Mouse (Mus musculus) T-helper 2 cell (primary cell): ENCODE measurements around the gene Gm4353.

ENCODE experiments used
- in situ Hi-C: fragments of 300-600 bp; cut with MboI, MseI; formaldehyde crosslinking; loops from one replicate; pipeline ENCODE4 v1.15.1; 2025; ENCODE audit warnings: high pct_unique_total_duplicates

Gene Gm4353

DNA sequence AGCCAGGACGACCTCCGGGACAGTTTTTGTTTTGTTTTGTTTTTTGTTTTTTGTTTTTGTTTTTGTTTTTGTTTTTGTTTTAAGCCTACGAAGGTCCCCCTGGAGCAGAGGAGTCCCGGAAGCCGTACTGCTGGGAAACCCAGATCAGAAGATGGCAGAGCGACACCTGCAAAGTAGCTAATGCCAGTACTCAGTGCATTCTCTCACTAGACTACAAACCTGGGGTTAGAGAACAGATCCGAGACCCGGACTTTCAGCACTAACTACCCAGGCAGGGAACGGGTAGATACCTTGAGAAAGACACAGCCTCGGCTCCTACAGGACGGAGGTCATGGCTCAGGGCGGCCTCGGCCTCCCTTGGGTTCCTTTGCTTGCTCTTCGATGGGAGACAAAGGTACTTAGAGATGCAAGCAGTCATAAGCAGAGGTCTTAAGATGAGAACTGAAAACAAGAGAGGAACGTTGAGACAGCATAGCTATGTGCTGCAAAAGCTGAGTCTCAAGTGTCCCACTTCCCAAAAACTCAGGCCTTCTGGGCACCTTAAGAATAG lies 43.9 kb downstream of the Gm4353 start:
- in situ Hi-C loops: loop anchor here (10.0 kb wide), 1 partner anchor 806 kb away; no protein-coding TSS in a partner anchor

DNA sequence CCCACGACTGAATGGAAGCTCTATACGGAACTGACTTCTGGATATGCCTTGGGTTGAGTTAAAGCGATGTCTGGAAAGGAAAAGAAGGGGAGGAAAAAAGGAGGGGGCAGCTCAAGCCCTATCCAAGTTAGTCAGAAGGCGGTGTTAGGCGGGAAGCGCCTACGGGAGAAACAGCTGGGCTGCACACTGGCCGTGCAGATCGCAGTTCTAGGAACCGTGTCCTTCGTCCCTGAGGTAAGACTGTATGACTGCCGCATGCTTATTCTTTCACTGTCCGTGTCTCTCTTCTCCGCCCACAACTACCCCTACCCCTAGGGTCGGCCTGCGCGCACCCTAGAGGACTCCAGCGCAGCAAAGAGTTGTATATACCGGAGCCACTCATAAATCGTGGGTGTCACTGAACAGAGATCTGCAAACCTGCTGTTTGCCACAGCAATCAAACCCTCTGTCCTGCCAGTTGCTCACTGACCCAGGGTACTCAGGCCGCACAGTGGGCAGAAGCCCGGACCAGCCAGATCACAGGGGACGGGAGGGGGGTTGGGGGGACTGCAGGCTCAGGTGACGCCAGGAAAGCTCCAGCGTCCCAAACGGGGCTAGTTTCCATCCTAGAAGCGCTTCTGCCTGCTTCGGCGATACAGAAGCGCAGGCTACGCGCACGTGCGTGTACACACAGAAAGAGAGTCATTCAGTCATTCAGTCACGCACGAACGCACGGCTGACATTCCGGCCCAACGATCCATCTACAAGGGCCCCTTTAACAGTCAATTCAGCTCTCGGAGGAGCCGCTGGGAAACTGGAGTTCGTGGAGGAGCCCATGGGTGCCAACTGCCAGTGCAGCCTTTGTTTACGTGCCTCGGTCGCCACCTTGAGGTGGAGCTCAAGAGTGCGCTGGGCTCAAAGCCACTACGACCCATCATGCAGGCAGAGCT lies 44.6 kb downstream of the Gm4353 start:
- in situ Hi-C loops: loop anchor here (10.0 kb wide), 2 partner anchors 805 to 1115 kb away; no protein-coding TSS in a partner anchor

DNA sequence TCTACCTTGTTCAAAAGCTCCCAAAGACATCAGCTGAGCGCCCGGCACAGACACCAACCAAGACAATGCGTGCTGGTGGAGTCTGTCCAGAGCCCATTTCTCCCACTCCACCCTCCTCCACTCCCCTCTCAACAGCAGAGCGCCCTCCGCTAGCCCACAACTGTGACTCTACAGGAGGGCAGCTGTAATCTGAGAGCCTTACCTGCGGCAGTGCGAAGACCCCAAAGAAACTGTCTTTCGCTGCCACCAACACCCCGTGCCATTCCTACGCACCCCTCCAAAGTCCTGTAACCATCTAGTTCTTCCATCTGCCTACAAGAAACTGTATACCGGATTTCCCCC lies 45.3 kb downstream of the Gm4353 start, which contains the start of gene 1110004F10Rik:
1110004F10Rik (plus strand) TSS at position 202 of the 342 bp plus-strand sequence.
- in situ Hi-C loops: loop anchor here (10.0 kb wide), 1 partner anchor 1114 kb away; no protein-coding TSS in a partner anchor

DNA sequence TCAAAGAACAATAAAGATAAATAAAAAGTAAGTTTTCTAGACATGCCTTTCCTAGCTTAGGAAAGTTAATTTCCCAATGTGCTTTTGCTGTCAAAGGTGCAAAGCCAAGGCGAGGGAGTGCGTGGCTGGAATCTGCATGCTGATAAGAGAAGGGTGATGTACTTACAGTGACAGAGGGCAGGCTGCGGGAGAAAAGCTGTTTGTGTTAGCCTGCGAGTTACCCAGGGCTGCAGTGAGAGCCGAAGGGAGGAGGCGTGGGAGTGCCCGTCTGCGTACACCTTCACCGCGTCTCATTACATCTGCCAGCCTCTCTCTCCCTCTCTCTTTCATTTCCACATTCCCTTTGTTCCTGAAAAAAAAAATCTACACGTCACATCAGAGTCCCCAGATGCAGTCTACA lies 45.9 kb downstream of the Gm4353 start, which contains the start of gene Sox6:
Sox6 (minus strand) TSS at position 286 of the 400 bp plus-strand sequence.
- in situ Hi-C loops: loop anchor here (10.0 kb wide), 1 partner anchor 1114 kb away; no protein-coding TSS in a partner anchor

DNA sequence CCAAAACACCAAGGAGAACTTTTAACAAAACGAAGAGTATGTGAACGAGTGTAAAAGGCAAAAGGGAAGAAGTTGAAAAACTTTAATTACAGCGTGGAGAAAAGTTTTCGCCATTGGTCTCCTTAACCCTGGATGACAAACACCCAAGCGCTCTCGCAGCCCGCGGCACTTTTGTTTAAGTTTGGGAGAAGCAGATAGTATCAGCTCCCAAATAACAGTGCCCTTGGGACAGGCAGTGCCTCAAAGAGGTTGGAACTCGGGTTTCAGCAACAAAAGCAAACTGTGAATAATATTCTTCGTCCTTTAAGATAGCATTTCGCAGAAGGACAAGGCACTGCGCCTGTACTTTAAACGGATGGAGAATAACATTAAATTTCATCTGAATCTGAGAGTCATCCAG lies 46.4 kb downstream of the Gm4353 start:
- in situ Hi-C loops: loop anchor here (10.0 kb wide), 1 partner anchor 1113 kb away; no protein-coding TSS in a partner anchor

DNA sequence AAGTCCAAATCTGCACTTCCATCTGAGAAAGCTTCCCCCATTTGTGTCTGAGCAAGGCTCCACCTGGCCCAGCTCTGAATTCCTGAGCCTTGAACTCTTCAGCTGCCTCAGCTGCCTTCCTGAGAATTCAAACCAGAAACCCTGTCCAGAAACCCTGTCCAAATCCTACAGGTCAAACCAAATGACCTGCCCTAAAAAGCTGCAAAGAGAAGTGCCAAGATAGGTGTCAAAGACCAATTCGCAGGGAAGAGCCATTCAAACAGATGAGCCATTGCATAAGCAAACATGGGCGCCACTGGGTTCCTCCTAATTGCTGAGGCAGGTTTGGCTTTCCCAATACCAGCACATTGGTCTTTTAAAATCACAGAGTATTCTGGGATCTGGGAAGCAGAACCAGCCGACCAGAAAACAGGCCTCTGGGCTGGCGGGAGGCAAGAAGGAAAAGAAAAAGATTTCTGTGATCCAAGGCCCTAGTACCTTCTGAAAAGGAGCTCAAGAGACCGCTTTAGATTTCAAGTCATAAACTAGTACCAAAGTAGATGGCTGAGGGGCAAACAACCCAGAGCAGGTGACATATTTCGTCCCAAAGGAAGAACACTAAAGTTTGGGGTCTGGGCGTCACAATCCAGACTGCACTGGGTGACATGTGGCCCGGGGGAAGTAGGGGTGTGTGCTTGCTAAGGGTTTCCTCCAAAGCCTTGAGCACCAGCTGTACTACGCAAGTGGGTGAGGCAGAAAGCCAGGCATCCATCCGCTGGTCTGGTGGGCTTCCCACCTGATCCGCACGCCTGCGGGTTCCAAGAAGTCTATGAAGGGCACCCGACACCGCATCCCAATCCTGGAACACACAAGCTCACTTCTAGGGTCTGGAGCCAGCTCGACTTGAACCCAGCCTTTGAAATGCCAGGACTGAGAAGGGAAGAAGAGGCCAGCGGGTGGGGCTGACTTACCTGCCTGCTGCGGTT lies 47.6 kb downstream of the Gm4353 start:
- in situ Hi-C loops: loop anchor here (10.0 kb wide), 1 partner anchor 1112 kb away; no protein-coding TSS in a partner anchor

DNA sequence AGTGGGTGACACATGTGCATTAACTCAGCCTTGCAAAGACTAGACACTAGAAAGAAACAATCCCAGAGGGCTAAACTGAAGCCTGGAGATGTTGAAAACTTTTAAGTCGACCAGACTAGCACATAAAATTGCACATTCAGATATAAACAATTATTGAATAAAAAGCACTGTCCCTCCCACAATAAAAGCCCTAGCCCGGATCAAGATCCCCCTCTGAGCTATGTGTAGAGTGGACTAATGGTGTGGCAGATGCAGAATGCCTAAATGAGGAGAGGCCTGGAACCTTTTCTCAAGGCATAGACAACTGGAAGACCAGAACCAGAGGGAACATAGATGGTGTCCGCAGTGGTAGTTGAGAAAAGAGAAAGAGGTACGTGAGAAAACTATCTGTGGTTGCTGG lies 48.9 kb downstream of the Gm4353 start:
- in situ Hi-C loops: loop anchor here (10.0 kb wide), 1 partner anchor 1111 kb away; no protein-coding TSS in a partner anchor

DNA sequence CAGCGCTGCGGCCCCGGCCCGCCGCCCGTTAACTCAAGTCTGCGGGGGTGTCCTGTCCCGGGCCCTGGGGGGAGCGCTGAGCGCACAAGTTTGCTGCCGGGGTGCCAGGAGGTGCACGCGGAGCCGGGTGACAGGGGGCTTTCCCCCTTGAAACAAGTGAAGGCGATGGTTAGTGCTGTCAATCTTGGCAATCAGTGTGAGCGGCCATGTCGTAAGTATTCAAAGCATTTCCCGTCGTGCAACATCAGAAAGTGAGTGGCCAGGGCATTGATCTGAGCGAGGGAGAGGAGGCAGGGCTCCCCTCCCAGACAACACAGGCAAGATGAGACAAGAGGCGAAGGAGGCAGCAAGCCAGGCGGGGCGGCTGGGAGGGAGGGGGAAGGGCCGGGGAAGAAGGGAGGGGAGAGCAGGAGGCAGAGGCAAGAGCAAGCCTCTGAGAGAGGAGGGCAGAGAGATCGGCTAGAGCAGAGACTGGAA lies 50.1 kb downstream of the Gm4353 start:
- in situ Hi-C loops: loop anchor here (10.0 kb wide), 1 partner anchor 1110 kb away; no protein-coding TSS in a partner anchor

DNA sequence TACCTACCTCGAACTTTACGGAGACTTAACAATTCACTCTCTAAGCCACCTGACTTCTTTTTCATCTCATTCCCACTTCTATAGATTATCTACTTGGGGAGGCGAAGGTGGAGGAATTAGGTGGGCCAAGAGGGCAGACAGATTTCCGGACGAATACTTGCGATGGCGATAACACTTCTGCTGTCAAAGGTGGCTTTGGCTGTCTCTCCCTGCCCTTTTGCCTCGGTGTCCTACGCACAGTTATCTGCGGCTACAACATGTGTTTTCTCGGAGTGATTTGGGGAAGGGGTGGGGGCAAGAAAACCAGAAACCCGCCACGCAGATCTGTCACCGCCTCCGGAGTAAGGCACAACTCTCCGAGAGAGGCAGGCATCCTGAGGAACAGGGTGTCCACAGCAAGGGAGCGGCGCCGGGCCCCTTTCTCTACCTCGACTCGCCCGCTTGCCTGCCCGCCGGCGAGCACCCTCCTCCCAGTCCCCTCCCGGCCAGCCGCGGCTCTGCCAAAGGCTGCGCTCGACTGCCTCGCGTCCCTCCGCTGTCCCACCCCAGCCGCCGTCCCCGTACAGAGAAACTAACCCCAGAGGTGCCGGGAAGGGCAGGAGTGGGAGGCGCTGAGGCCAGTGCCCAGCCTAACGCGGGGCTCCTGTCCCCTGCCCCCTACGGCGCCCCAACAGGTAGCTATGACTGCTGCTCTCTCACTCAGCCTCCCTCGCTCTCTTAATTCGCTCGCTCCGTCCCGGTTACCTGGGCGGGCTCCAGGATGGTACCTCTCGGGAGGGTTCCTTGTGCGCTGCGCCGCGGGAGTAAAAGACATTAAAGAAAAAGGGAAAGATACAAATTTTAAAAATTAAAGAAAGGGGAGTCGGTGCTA lies 50.8 kb downstream of the Gm4353 start:
- in situ Hi-C loops: loop anchor here (10.0 kb wide), 1 partner anchor 1109 kb away; no protein-coding TSS in a partner anchor
